Mouse (Mus musculus): ENCODE measurements around the gene Dlgap5. TPM values are rescaled to one million over a fixed set of nuclear protein-coding genes. Genes with fewer than 3 reads are reported as not detected.

Dlgap5 gene
- total and polyA plus RNA-seq, 3 experiments: 48.9 to 62.9 (median 53.5) TPM

GRCm38 (mm10) chr14:47383911-47384310, 34.3 kb downstream of the Dlgap5 start:
- no peak for DNase-seq (ENCODE audit: extremely low read depth)
- Histone ChIP-seq H3K27me3 (replicated peaks) (no peaks in the 10 kb centered on the region), H3K79me2 (replicated peaks; ENCODE audit: control insufficient read depth, extremely low read depth, insufficient read depth, poor library complexity, severe bottlenecking) (no peaks in the 10 kb centered on the region), H3K4me3 (replicated peaks in 1 of 3; ENCODE audit: low read depth in 2 of 3, low read length in 2 of 3, poor library complexity in 1 of 3) (no peak overlapping the region), H3K4me2 (ENCODE audit: insufficient read depth, low read depth, poor library complexity, severe bottlenecking) (no peak overlapping the region), H3K36me3 (replicated peaks in 1 of 2; ENCODE audit: control insufficient read depth in 1 of 2, insufficient read depth in 1 of 2, low read length in 1 of 2) (peaks cover 21 to 35% of the 10 kb centered on the region in 2 experiments), H3K9me3 (replicated peaks; ENCODE audit: low read length) (no peaks in the 10 kb centered on the region), H3K4me1 (ENCODE audit: control insufficient read depth in 1 of 2, insufficient read depth in 2 of 2) (no peaks in the 10 kb centered on the region), H3K9ac (ENCODE audit: insufficient read depth, low read depth) (no peak overlapping the region), H3K27ac (ENCODE audit: insufficient read depth, low read depth) (no peak overlapping the region)
- TF ChIP-seq BHLHE40 (IDR thresholded peaks at IDR 0.05; ENCODE audit: low read depth, low read length) (no peak), MYC (IDR thresholded peaks at IDR 0.05; ENCODE audit: low read depth, low read length) (no peak), TCF12 (IDR thresholded peaks at IDR 0.05; ENCODE audit: low read depth, low read length) (no peak), MAFK (IDR thresholded peaks at IDR 0.05; ENCODE audit: insufficient replicate concordance, low read length) (no peak), HCFC1 (IDR thresholded peaks at IDR 0.05; ENCODE audit: low read depth, low read length) (no peak), ZMIZ1 (IDR thresholded peaks at IDR 0.05; ENCODE audit: low read depth, low read length) (no peak), MAX (IDR thresholded peaks at IDR 0.05; ENCODE audit: low read length) (no peak), NELFE (IDR thresholded peaks at IDR 0.05; ENCODE audit: low read depth, low read length) (no peak)
- in situ Hi-C loops (cut with MboI; ENCODE audit: low pct_ligation_motif_present, low pct_unique_long_range_greater_than_20kb, low sequenced_read_pairs) (no loop called here), dilution Hi-C loops (cut with MboI; ENCODE audit: extremely low pct_ligation_motif_present, extremely low pct_unique_long_range_greater_than_20kb, low sequenced_read_pairs) (no loop called here)

- dilution Hi-C loops (cut with MboI; ENCODE audit: extremely low pct_ligation_motif_present, extremely low pct_unique_long_range_greater_than_20kb, low sequenced_read_pairs): no loop called here
- no peaks in the 10 kb centered on the region for H3K36me3 ChIP-seq (replicated peaks in 1 of 2; ENCODE audit: control insufficient read depth in 1 of 2, insufficient read depth in 1 of 2, low read length in 1 of 2)
- 0 out of 4 replicates have a peak, but pooled peaks cover 0 to 2% of the 10 kb centered on the region in 2 experiments for H3K4me1 ChIP-seq (ENCODE audit: control insufficient read depth in 1 of 2, insufficient read depth in 2 of 2)
- no peak for TF ChIP-seq PAX5 (IDR thresholded peaks at IDR 0.05; ENCODE audit: low read length)
- TF ChIP-seq MAX (IDR thresholded peaks at IDR 0.05; ENCODE audit: low read length): no peak
- TF ChIP-seq IRF4 (IDR thresholded peaks at IDR 0.05; ENCODE audit: low read depth, low read length): no peak
- no peak for TF ChIP-seq MAFK (IDR thresholded peaks at IDR 0.05; ENCODE audit: insufficient replicate concordance, low read length)
- no peak for TF ChIP-seq MAZ (IDR thresholded peaks at IDR 0.05; ENCODE audit: low read depth, low read length)
- no peak for TF ChIP-seq TCF12 (IDR thresholded peaks at IDR 0.05; ENCODE audit: low read depth, low read length)
- no peak overlapping the region for H3K9ac ChIP-seq (ENCODE audit: insufficient read depth, low read depth)
- no peaks in the 10 kb centered on the region for H3K27me3 ChIP-seq (replicated peaks)
- DNase-seq (ENCODE audit: extremely low read depth): no peak
- no peak overlapping the region for H3K4me3 ChIP-seq (replicated peaks in 1 of 3; ENCODE audit: low read depth in 2 of 3, low read length in 2 of 3, poor library complexity in 1 of 3)
- in situ Hi-C loops (cut with MboI; ENCODE audit: low pct_ligation_motif_present, low pct_unique_long_range_greater_than_20kb, low sequenced_read_pairs): loop anchor here (5.0 kb wide), 1 partner anchor 36 kb away; no protein-coding TSS in a partner anchor
- H3K9me3 ChIP-seq (replicated peaks; ENCODE audit: low read length): no peaks in the 10 kb centered on the region
- H3K79me2 ChIP-seq (replicated peaks; ENCODE audit: control insufficient read depth, extremely low read depth, insufficient read depth, poor library complexity, severe bottlenecking): no peaks in the 10 kb centered on the region
- H3K4me2 ChIP-seq (ENCODE audit: insufficient read depth, low read depth, poor library complexity, severe bottlenecking): no peak overlapping the region
- H3K27ac ChIP-seq (ENCODE audit: insufficient read depth, low read depth): no peak overlapping the region
Measured at GRCm38 (mm10) chr14:47378336-47378735, 39.9 kb downstream of the Dlgap5 start.

- Histone ChIP-seq H3K9ac (ENCODE audit: insufficient read depth, low read depth) (no peak overlapping the region), H3K4me2 (ENCODE audit: insufficient read depth, low read depth, poor library complexity, severe bottlenecking) (no peak overlapping the region), H3K9me3 (replicated peaks; ENCODE audit: low read length) (no peaks in the 10 kb centered on the region), H3K27ac (ENCODE audit: insufficient read depth, low read depth) (no peak overlapping the region), H3K27me3 (replicated peaks) (no peaks in the 10 kb centered on the region), H3K4me1 (ENCODE audit: control insufficient read depth in 1 of 2, insufficient read depth in 2 of 2) (0 out of 4 replicates have a peak, but pooled peaks cover 0 to 2% of the 10 kb centered on the region in 2 experiments), H3K36me3 (replicated peaks in 1 of 2; ENCODE audit: control insufficient read depth in 1 of 2, insufficient read depth in 1 of 2, low read length in 1 of 2) (no peaks in the 10 kb centered on the region), H3K79me2 (replicated peaks; ENCODE audit: control insufficient read depth, extremely low read depth, insufficient read depth, poor library complexity, severe bottlenecking) (no peaks in the 10 kb centered on the region), H3K4me3 (replicated peaks in 1 of 3; ENCODE audit: low read depth in 2 of 3, low read length in 2 of 3, poor library complexity in 1 of 3) (no peak overlapping the region)
- in situ Hi-C loops (cut with MboI; ENCODE audit: low pct_ligation_motif_present, low pct_unique_long_range_greater_than_20kb, low sequenced_read_pairs) (loop anchor here (5.0 kb wide), 1 partner anchor 34 kb away; no protein-coding TSS in a partner anchor), dilution Hi-C loops (cut with MboI; ENCODE audit: extremely low pct_ligation_motif_present, extremely low pct_unique_long_range_greater_than_20kb, low sequenced_read_pairs) (no loop called here)
- no peak for DNase-seq (ENCODE audit: extremely low read depth)
- no peak for TF ChIP-seq USF1 (IDR thresholded peaks at IDR 0.05; ENCODE audit: low read depth, low read length)
- no peak for TF ChIP-seq ZMIZ1 (IDR thresholded peaks at IDR 0.05; ENCODE audit: low read depth, low read length)
- no peak for TF ChIP-seq PAX5 (IDR thresholded peaks at IDR 0.05; ENCODE audit: low read length)
- no peak for TF ChIP-seq MEF2A (IDR thresholded peaks at IDR 0.05; ENCODE audit: borderline replicate concordance, low read depth, low read length)
- TF ChIP-seq ZC3H11A (IDR thresholded peaks at IDR 0.05; ENCODE audit: low read depth, low read length): no peak
- TF ChIP-seq SIN3A (IDR thresholded peaks at IDR 0.05; ENCODE audit: low read length): no peak
- TF ChIP-seq CTCF (conservative IDR thresholded peaks at IDR 0.05 in 1 of 2, IDR thresholded peaks at IDR 0.05 in 1 of 2; ENCODE audit: low read depth in 2 of 2, low read length in 2 of 2): no peak
- TF ChIP-seq EP300 (IDR thresholded peaks at IDR 0.05; ENCODE audit: low read length): no peak
- TF ChIP-seq HCFC1 (IDR thresholded peaks at IDR 0.05; ENCODE audit: low read depth, low read length): no peak
- TF ChIP-seq UBTF (IDR thresholded peaks at IDR 0.05; ENCODE audit: low read depth, low read length): no peak
- no peak for TF ChIP-seq RAD21 (IDR thresholded peaks at IDR 0.05; ENCODE audit: low read depth, low read length)
- no peak for TF ChIP-seq RCOR1 (conservative IDR thresholded peaks at IDR 0.05; ENCODE audit: low read depth, low read length)
- no peak for TF ChIP-seq NELFE (IDR thresholded peaks at IDR 0.05; ENCODE audit: low read depth, low read length)
- TF ChIP-seq TBP (conservative IDR thresholded peaks at IDR 0.05; ENCODE audit: low read depth, low read length): no peak
- no peak for TF ChIP-seq GABPA (IDR thresholded peaks at IDR 0.05; ENCODE audit: insufficient replicate concordance, low read depth, low read length)
Measured at GRCm38 (mm10) chr14:47376526-47376925, 41.7 kb downstream of the Dlgap5 start.

All from CH12.LX (cell line).